Mouse (Mus musculus) testis, adult 2 months (tissue): Measurements from ENCODE around the gene Ehmt2.

ENCODE experiments used
- CTCF ChIP-seq: fragments of 200-500 bp; IDR thresholded peaks from 2 replicates; pipeline ENCODE4 v1.5.1; 2012; ENCODE audit warnings: low read depth, mild to moderate bottlenecking, inconsistent platforms, low read length, moderate library complexity; ENCODE audit not compliant: control insufficient read depth, insufficient read depth, insufficient replicate concordance
- POLR2A ChIP-seq: fragments of 200-500 bp; IDR thresholded peaks from 2 replicates; pipeline ENCODE4 v1.6.1; 2012; ENCODE audit warnings: low read depth, mild to moderate bottlenecking, inconsistent platforms, low read length, moderate library complexity; ENCODE audit not compliant: control insufficient read depth

- TF ChIP-seq CTCF (no peak), POLR2A (no peak)
Measured at GRCm38 (mm10) chr17:34937960-34938505, 39.8 kb downstream of the Ehmt2 start.
